Mouse (Mus musculus): ENCODE measurements around the gene Ryr2. TPM values are rescaled to one million over a fixed set of nuclear protein-coding genes. Genes with fewer than 3 reads are reported as not detected.

Ryr2 gene
- total and polyA plus RNA-seq, 3 experiments, result 0.11 to 0.13 TPM; not detected in 1

GRCm38 (mm10) chr13:11926720-11927500 lies 179.8 kb downstream of the Ryr2 start:
- no peaks in the 10 kb centered on the region for H3K36me3 ChIP-seq (replicated peaks in 1 of 2; ENCODE audit: control insufficient read depth in 1 of 2, insufficient read depth in 1 of 2, low read length in 1 of 2)
- no peaks in the 10 kb centered on the region for H3K4me1 ChIP-seq (ENCODE audit: control insufficient read depth in 1 of 2, insufficient read depth in 2 of 2)
- H3K9me3 ChIP-seq (replicated peaks; ENCODE audit: low read length), result no peaks in the 10 kb centered on the region
- H3K79me2 ChIP-seq (replicated peaks; ENCODE audit: control insufficient read depth, extremely low read depth, insufficient read depth, poor library complexity, severe bottlenecking), result no peaks in the 10 kb centered on the region
- H3K9ac ChIP-seq (ENCODE audit: insufficient read depth, low read depth), result no peak overlapping the region
- dilution Hi-C loops (cut with MboI; ENCODE audit: extremely low pct_ligation_motif_present, extremely low pct_unique_long_range_greater_than_20kb, low sequenced_read_pairs) (no loop called here), in situ Hi-C loops (cut with MboI; ENCODE audit: low pct_ligation_motif_present, low pct_unique_long_range_greater_than_20kb, low sequenced_read_pairs) (no loop called here)
- H3K27ac ChIP-seq (ENCODE audit: insufficient read depth, low read depth), result no peak overlapping the region
- no peak for DNase-seq (ENCODE audit: extremely low read depth)
- H3K27me3 ChIP-seq (replicated peaks), result no peaks in the 10 kb centered on the region
- TF ChIP-seq EP300 (IDR thresholded peaks at IDR 0.05; ENCODE audit: low read length) (no peak), RAD21 (IDR thresholded peaks at IDR 0.05; ENCODE audit: low read depth, low read length) (no peak), ELF1 (IDR thresholded peaks at IDR 0.05; ENCODE audit: low read depth, low read length) (no peak), RCOR1 (conservative IDR thresholded peaks at IDR 0.05; ENCODE audit: low read depth, low read length) (no peak), BHLHE40 (IDR thresholded peaks at IDR 0.05; ENCODE audit: low read depth, low read length) (no peak)
- no peak overlapping the region for H3K4me3 ChIP-seq (replicated peaks in 1 of 3; ENCODE audit: low read depth in 2 of 3, low read length in 2 of 3, poor library complexity in 1 of 3)
- no peak overlapping the region for H3K4me2 ChIP-seq (ENCODE audit: insufficient read depth, low read depth, poor library complexity, severe bottlenecking)

GRCm38 (mm10) chr13:11926215-11926614 lies 180.5 kb downstream of the Ryr2 start:
- no peaks in the 10 kb centered on the region for H3K4me1 ChIP-seq (ENCODE audit: control insufficient read depth in 1 of 2, insufficient read depth in 2 of 2)
- in situ Hi-C loops (cut with MboI; ENCODE audit: low pct_ligation_motif_present, low pct_unique_long_range_greater_than_20kb, low sequenced_read_pairs), result no loop called here
- no peaks in the 10 kb centered on the region for H3K36me3 ChIP-seq (replicated peaks in 1 of 2; ENCODE audit: control insufficient read depth in 1 of 2, insufficient read depth in 1 of 2, low read length in 1 of 2)
- TF ChIP-seq RAD21 (IDR thresholded peaks at IDR 0.05; ENCODE audit: low read depth, low read length), result no peak
- peak; percentile 93 for TF ChIP-seq MAFK (IDR thresholded peaks at IDR 0.05; ENCODE audit: insufficient replicate concordance, low read length)
- H3K27me3 ChIP-seq (replicated peaks), result no peaks in the 10 kb centered on the region
- no peak overlapping the region for H3K9ac ChIP-seq (ENCODE audit: insufficient read depth, low read depth)
- H3K4me3 ChIP-seq (replicated peaks in 1 of 3; ENCODE audit: low read depth in 2 of 3, low read length in 2 of 3, poor library complexity in 1 of 3), result no peak overlapping the region
- DNase-seq (ENCODE audit: extremely low read depth), result no peak
- no peaks in the 10 kb centered on the region for H3K9me3 ChIP-seq (replicated peaks; ENCODE audit: low read length)
- no peak overlapping the region for H3K27ac ChIP-seq (ENCODE audit: insufficient read depth, low read depth)
- H3K79me2 ChIP-seq (replicated peaks; ENCODE audit: control insufficient read depth, extremely low read depth, insufficient read depth, poor library complexity, severe bottlenecking), result no peaks in the 10 kb centered on the region
- no peak overlapping the region for H3K4me2 ChIP-seq (ENCODE audit: insufficient read depth, low read depth, poor library complexity, severe bottlenecking)
- dilution Hi-C loops (cut with MboI; ENCODE audit: extremely low pct_ligation_motif_present, extremely low pct_unique_long_range_greater_than_20kb, low sequenced_read_pairs), result no loop called here

- no peak overlapping the region for H3K4me2 ChIP-seq (ENCODE audit: insufficient read depth, low read depth, poor library complexity, severe bottlenecking)
- in situ Hi-C loops (cut with MboI; ENCODE audit: low pct_ligation_motif_present, low pct_unique_long_range_greater_than_20kb, low sequenced_read_pairs) (no loop called here), dilution Hi-C loops (cut with MboI; ENCODE audit: extremely low pct_ligation_motif_present, extremely low pct_unique_long_range_greater_than_20kb, low sequenced_read_pairs) (no loop called here)
- DNase-seq (ENCODE audit: extremely low read depth), result no peak
- H3K4me3 ChIP-seq (replicated peaks in 1 of 3; ENCODE audit: low read depth in 2 of 3, low read length in 2 of 3, poor library complexity in 1 of 3), result no peak overlapping the region
- no peaks in the 10 kb centered on the region for H3K27me3 ChIP-seq (replicated peaks)
- TF ChIP-seq JUND (conservative IDR thresholded peaks at IDR 0.05; ENCODE audit: low read depth, low read length) (no peak), HCFC1 (IDR thresholded peaks at IDR 0.05; ENCODE audit: low read depth, low read length) (no peak), TCF12 (IDR thresholded peaks at IDR 0.05; ENCODE audit: low read depth, low read length) (no peak), CTCF (conservative IDR thresholded peaks at IDR 0.05 in 1 of 2, IDR thresholded peaks at IDR 0.05 in 1 of 2; ENCODE audit: low read depth in 2 of 2, low read length in 2 of 2) (no peak), JUN (IDR thresholded peaks at IDR 0.05; ENCODE audit: insufficient read depth, low read depth, low read length) (no peak), SIN3A (IDR thresholded peaks at IDR 0.05; ENCODE audit: low read length) (no peak), RAD21 (IDR thresholded peaks at IDR 0.05; ENCODE audit: low read depth, low read length) (no peak), TBP (conservative IDR thresholded peaks at IDR 0.05; ENCODE audit: low read depth, low read length) (no peak), MAX (IDR thresholded peaks at IDR 0.05; ENCODE audit: low read length) (no peak), MYC (IDR thresholded peaks at IDR 0.05; ENCODE audit: low read depth, low read length) (no peak), RCOR1 (conservative IDR thresholded peaks at IDR 0.05; ENCODE audit: low read depth, low read length) (no peak), BHLHE40 (IDR thresholded peaks at IDR 0.05; ENCODE audit: low read depth, low read length) (no peak), USF1 (IDR thresholded peaks at IDR 0.05; ENCODE audit: low read depth, low read length) (no peak), ZC3H11A (IDR thresholded peaks at IDR 0.05; ENCODE audit: low read depth, low read length) (no peak), POLR2AphosphoS2 (IDR thresholded peaks at IDR 0.05; ENCODE audit: low read depth, low read length) (no peak), KAT2A (IDR thresholded peaks at IDR 0.05; ENCODE audit: insufficient replicate concordance, low read length) (no peak), PAX5 (IDR thresholded peaks at IDR 0.05; ENCODE audit: low read length) (no peak), CHD1 (IDR thresholded peaks at IDR 0.05; ENCODE audit: low read depth, low read length) (no peak), NELFE (IDR thresholded peaks at IDR 0.05; ENCODE audit: low read depth, low read length) (no peak), ETS1 (conservative IDR thresholded peaks at IDR 0.05; ENCODE audit: low read depth, low read length) (no peak)
- no peaks in the 10 kb centered on the region for H3K4me1 ChIP-seq (ENCODE audit: control insufficient read depth in 1 of 2, insufficient read depth in 2 of 2)
- no peaks in the 10 kb centered on the region for H3K9me3 ChIP-seq (replicated peaks; ENCODE audit: low read length)
- no peak overlapping the region for H3K27ac ChIP-seq (ENCODE audit: insufficient read depth, low read depth)
- H3K9ac ChIP-seq (ENCODE audit: insufficient read depth, low read depth), result no peak overlapping the region
- no peaks in the 10 kb centered on the region for H3K36me3 ChIP-seq (replicated peaks in 1 of 2; ENCODE audit: control insufficient read depth in 1 of 2, insufficient read depth in 1 of 2, low read length in 1 of 2)
- no peaks in the 10 kb centered on the region for H3K79me2 ChIP-seq (replicated peaks; ENCODE audit: control insufficient read depth, extremely low read depth, insufficient read depth, poor library complexity, severe bottlenecking)
Observed at GRCm38 (mm10) chr13:11924732-11925131, 182.0 kb downstream of the Ryr2 start.

All from CH12.LX (cell line).